Mouse (Mus musculus) E14TG2a.4 (cell line): ENCODE measurements around the gene Lacc1.

Source experiments
- H3K27me3 ChIP-seq: 2 replicates; pipeline ENCODE4 v1.6.1; 2014; ENCODE audit warnings: low read length, control low read depth; ENCODE audit not compliant: insufficient read depth
- H3K36me3 ChIP-seq: 2 replicates; pipeline ENCODE4 v1.6.1; 2014; ENCODE audit warnings: low read length, control low read depth; ENCODE audit not compliant: insufficient read depth
- H3K4me1 ChIP-seq: replicated peaks from 2 replicates; pipeline ENCODE4 v1.6.1; 2014; ENCODE audit warnings: low read depth, low read length, control low read depth
- H3K4me3 ChIP-seq: replicated peaks from 2 replicates; pipeline ENCODE4 v1.5.1; 2014; ENCODE audit warnings: mild to moderate bottlenecking, low read length
- H3K9me3 ChIP-seq: 2 replicates; pipeline ENCODE4 v1.6.1; 2014; ENCODE audit warnings: low read length, control low read depth
- CTCF ChIP-seq: conservative IDR thresholded peaks from 2 replicates; pipeline ENCODE4 v1.5.1; 2014; ENCODE audit warnings: low read length
- NANOG ChIP-seq: IDR thresholded peaks from 2 replicates; pipeline ENCODE4 v1.6.1; 2014; ENCODE audit warnings: borderline replicate concordance, low read length, mixed read lengths
- POU5F1 ChIP-seq: IDR thresholded peaks from 2 replicates; pipeline ENCODE4 v1.6.1; 2014; ENCODE audit warnings: low read length, borderline replicate concordance

Gene Lacc1

GRCm38 (mm10) chr14:77036226-77037046 is at the start of gene Lacc1, which contains the start of gene Ccdc122:
TSS of gene Lacc1 (minus strand) at chr14:77036904.
TSS of gene Ccdc122 (plus strand) at chr14:77036772.
- peak within 1 kb of the TSS; percentile 78 for H3K4me3 ChIP-seq
- peaks cover 15% of the 10 kb centered on the region for H3K27me3 ChIP-seq
- H3K4me1 ChIP-seq, result no peaks in the 10 kb centered on the region
- no peaks in the 10 kb centered on the region for H3K9me3 ChIP-seq
- TF ChIP-seq POU5F1 (no peak), NANOG (no peak), CTCF (no peak)
- H3K36me3 ChIP-seq, result no peaks in the 10 kb centered on the region

GRCm38 (mm10) chr14:77081248-77081647 is 44.5 kb upstream of the Lacc1 start:
- Histone ChIP-seq H3K9me3 (no peaks in the 10 kb centered on the region), H3K4me1 (no peaks in the 10 kb centered on the region), H3K27me3 (no peaks in the 10 kb centered on the region), H3K36me3 (no peaks in the 10 kb centered on the region), H3K4me3 (no peak overlapping the region)
- TF ChIP-seq POU5F1 (no peak), NANOG (no peak), CTCF (no peak)

- H3K4me3 ChIP-seq, result no peak overlapping the region
- H3K36me3 ChIP-seq, result no peaks in the 10 kb centered on the region
- no peaks in the 10 kb centered on the region for H3K4me1 ChIP-seq
- H3K9me3 ChIP-seq, result no peaks in the 10 kb centered on the region
- TF ChIP-seq NANOG, result no peak
- TF ChIP-seq CTCF, result no peak
- no peak for TF ChIP-seq POU5F1
- no peaks in the 10 kb centered on the region for H3K27me3 ChIP-seq
These were observed 32.7 kb upstream of the Lacc1 start for GRCm38 (mm10) chr14:77069361-77069760.

GRCm38 (mm10) chr14:77053288-77053687 is 16.6 kb upstream of the Lacc1 start:
- Histone ChIP-seq H3K36me3 (no peaks in the 10 kb centered on the region), H3K9me3 (peaks cover 9% of the 10 kb centered on the region)
- TF ChIP-seq CTCF (peak; percentile 7; the same call in 1 of the 2 replicates), POU5F1 (no peak)

GRCm38 (mm10) chr14:77037832-77038425 is 1.2 kb upstream of the Lacc1 start:
- Histone ChIP-seq H3K4me1 (no peaks in the 10 kb centered on the region), H3K9me3 (no peaks in the 10 kb centered on the region), H3K4me3 (no peak overlapping the region), H3K36me3 (no peaks in the 10 kb centered on the region), H3K27me3 (peaks cover 15% of the 10 kb centered on the region)
- TF ChIP-seq POU5F1 (no peak), NANOG (no peak), CTCF (no peak)

More at GRCm38 (mm10) chr14:77053288-77053687, 16.6 kb upstream of the Lacc1 start:
- H3K4me3 ChIP-seq, result no peak overlapping the region
- peaks cover 5% of the 10 kb centered on the region; the same call in 1 of the 2 replicates for H3K27me3 ChIP-seq
- no peaks in the 10 kb centered on the region for H3K4me1 ChIP-seq

- Histone ChIP-seq H3K36me3 (no peaks in the 10 kb centered on the region), H3K9me3 (no peaks in the 10 kb centered on the region), H3K4me1 (no peaks in the 10 kb centered on the region), H3K4me3 (no peak overlapping the region), H3K27me3 (peaks cover 15% of the 10 kb centered on the region)
- TF ChIP-seq NANOG (no peak), CTCF (no peak), POU5F1 (no peak)
These were observed 626 bp upstream of the Lacc1 start for GRCm38 (mm10) chr14:77037330-77037729.

GRCm38 (mm10) chr14:77034970-77035369 is 1.7 kb downstream of the Lacc1 start:
- TF ChIP-seq CTCF (no peak), POU5F1 (no peak), NANOG (no peak)
- Histone ChIP-seq H3K9me3 (no peaks in the 10 kb centered on the region), H3K27me3 (peaks cover 15% of the 10 kb centered on the region), H3K4me1 (peaks cover 6% of the 10 kb centered on the region; the same call in 1 of the 2 replicates), H3K36me3 (no peaks in the 10 kb centered on the region), H3K4me3 (no peak overlapping the region)

GRCm38 (mm10) chr14:77034175-77034915 is 2.4 kb downstream of the Lacc1 start:
- Histone ChIP-seq H3K9me3 (no peaks in the 10 kb centered on the region), H3K27me3 (peaks cover 15% of the 10 kb centered on the region), H3K36me3 (no peaks in the 10 kb centered on the region), H3K4me3 (no peak overlapping the region), H3K4me1 (peaks cover 13% of the 10 kb centered on the region)
- TF ChIP-seq POU5F1 (no peak), NANOG (no peak), CTCF (no peak)
